Mouse (Mus musculus): ENCODE results near the gene Wnt3.
A peak's percentile ranks its signal among the peaks of the same experiment; 100 is the strongest.
"Not testable (repeated sequence)": the region's sequence is repeated elsewhere in the genome, so short reads cannot be mapped to it uniquely, and the experiment has no call there.

The Wnt3 gene

DNA sequence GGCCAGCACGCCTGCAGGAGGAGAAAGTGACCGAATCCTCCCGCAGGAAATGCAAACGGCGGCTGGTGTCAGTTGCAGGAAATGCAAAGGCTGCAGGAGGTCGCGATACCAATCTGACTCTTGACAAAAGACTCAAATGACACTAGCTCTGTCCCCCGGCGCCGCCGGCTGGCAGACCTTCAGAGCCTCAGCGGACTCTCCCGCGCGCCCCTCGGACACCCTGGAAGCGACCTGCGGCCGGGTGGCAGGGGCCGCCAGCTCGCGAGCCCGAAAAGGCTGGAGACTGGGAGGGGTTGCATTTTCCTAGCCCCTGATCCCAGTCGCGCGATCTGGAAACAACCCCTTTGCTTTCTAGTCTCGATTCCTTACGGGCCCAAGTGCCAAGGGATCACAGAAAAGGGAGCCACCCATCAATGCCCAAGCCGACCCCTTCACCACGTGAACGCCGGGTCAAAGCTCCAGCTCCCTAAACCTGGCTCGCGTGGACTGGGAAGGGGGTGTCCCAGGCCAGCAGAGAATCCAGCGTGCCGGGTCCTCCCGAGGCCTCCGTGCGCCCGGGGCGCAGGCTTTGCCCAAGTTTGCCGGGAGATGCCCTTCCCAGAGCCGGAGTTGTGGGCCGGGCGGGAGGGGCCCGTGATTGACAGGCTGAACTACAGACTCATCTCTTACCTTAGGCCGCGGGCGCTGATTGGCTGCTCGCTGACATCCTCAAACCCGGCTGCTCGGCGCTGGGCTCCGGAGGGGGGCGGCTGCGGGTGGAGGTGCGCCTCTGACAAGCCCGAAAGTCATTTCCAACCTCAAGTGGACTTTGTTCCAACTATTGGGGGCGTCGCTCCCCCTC lies at the start of gene Wnt3:
Gene Wnt3, plus strand, starts transcription at position 764 of the 841 bp plus-strand sequence.
- no peak for DNase-seq (ENCODE audit: low spot score)

DNA sequence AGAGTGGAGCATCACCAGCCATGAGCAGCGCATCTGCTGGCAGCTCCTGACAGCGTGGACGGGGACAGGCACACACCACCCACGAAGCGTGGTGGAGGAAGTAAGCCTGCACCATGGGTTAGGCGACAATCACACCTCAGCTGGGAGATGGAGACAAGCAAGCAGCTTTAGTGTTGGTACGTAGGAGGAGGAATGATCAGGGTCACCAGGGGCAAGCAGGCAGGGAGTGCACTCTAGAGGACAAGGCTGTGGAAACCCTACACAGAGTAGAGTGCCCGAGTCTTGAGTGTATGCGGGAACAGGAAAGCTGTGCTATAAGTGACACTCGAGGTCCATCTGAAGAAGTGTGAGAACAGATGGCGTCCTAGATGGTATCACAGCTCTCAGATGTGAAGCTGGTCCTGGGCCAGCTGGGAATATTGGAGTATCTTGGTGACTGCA lies 49.6 kb upstream of the Wnt3 start:
- no peak for DNase-seq (ENCODE audit: low spot score)

DNA sequence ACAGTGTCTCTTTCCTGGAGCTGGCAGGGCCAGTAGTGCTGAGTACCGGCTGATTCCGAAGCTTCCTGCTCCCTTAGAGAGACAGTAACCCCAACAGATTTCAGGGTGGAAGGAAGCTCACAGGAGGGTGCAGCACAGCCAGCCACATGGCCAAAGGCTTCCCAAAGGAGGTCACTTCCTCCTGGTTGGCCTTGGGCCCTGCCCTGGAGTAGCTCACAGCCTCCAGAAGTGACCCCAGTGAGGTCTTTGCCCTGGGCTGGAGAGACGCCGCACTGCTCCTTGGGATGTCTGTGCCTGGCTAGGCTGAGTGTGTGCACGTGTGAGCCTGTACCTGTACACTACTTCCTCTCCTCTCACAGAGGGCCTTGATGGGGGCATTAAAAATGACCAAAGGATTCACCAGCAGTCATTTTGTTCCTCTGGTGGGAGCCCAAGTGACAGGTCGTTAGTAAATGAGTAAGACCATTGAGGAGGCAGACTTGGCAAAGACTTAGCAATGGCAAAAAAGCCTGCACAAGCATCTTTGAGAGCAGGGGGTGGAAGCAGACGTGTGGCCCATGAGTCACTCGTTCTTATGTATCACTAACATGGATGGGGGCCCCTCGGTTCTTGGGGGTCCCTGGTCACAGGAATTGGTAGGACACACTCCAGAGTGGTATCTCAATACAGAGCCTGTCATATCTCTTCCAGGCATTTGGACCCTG lies 44.5 kb upstream of the Wnt3 start:
- DNase-seq (ENCODE audit: low spot score), result no peak

DNA sequence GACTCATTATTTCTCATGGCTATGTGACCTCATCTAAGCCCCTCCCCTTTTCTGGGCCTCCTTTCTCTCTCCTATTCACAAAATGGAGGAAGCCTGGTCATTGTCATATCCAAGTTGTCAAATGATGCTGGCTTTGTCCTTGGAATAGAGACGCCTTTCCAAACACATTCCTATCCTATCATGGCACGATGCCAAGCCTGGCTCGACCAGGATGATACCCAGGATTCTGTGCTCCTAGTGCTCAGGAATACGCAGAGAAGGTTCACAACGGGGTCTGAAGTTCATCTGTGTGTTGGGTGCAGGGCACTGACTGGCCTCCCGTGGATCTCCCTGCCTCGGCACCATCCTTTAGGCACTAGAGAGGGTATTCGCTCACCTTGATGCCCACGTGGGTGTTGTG lies 42.4 kb upstream of the Wnt3 start:
- DNase-seq (ENCODE audit: low spot score), result no peak

DNA sequence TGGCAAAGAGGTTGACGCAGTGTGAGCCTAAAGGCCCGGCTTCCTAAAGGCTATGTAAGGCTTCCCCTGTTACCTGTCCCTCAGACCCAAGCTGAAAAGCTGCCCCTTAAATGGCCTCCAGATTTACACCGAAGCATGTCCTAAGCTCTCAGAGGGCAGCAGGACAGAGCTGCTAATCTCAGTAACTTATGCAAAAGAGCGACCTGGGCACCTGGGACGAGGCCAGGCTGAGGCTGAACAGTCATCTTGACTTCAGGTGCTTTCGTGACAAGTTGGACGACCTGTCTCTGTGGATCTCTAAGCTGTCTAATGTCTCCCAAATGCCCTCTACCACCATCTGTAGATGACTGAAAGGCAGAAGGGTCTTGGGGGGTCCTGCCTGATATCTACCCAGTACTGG lies 41.6 kb upstream of the Wnt3 start:
- no peak for DNase-seq (ENCODE audit: low spot score)

DNA sequence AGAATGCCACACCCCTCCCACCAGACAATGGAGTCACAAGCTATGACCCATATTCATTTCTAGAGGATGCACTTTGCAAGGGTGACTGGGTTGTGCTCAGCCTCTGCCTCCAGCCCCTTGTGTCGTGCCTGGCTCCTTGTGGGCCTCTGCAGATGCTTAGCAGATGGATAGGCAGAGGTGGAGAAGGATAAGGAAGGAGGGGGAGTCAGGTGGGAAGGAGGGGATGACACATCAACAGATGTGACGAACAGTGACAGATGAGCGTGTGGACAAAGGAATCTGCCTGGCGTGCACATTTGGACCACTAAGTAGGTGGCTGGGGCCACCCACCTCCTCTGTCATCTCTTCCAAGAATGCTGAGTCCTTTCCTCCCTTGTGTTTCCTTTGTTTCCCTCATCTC lies 40.9 kb upstream of the Wnt3 start:
- DNase-seq (ENCODE audit: low spot score), result no peak

DNA sequence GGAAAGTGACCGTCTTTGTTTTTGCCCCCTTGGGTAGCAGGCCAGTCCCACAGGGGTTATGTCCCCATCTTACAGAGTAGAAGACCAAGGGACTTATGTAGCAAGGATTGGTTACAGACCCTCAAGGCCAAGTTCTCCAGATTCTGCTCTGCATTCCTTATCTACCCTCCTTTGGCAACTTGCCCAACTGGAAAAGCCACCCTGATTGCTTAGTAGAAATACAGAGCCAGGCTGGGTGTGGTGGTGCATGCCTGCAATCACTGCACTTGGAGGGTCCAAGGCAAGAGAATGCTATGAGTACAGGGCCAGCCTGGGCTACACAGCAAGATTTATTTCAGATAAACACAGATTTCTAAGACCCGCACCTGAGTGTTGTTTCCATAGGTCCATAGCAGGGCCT lies 40.0 kb upstream of the Wnt3 start:
- DNase-seq (ENCODE audit: low spot score), result no peak

DNA sequence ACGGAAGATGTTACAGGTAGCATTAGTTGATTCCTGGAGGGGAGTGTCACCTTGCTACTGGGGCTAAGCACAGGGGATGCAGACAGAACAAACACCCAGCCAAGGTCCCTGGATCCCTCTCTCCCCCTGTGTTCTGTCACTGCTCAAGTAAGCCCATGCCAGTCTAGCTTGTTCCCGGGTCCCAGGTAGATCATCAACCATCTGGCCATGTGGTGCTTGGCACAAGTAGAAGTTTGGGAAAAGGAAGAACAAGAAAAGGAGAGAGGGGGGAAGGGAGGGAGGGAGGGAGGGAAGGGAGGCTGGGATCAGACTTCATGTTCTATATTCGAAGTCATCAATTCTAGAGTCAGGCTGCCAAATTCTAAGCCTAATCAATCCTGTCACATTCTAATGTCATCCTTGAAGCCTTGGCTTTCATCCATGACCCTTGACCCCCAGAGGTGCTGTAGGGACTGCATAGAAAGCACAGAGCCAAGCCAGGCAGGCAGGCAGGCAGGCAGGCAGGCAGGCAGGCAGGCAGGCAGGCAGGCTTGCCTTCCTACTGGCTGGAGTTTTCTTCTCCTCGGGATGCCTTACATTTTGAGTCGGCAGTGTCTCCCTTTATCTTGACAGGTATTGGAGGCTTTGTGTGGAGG lies 39.4 kb upstream of the Wnt3 start:
- no peak for DNase-seq (ENCODE audit: low spot score)

DNA sequence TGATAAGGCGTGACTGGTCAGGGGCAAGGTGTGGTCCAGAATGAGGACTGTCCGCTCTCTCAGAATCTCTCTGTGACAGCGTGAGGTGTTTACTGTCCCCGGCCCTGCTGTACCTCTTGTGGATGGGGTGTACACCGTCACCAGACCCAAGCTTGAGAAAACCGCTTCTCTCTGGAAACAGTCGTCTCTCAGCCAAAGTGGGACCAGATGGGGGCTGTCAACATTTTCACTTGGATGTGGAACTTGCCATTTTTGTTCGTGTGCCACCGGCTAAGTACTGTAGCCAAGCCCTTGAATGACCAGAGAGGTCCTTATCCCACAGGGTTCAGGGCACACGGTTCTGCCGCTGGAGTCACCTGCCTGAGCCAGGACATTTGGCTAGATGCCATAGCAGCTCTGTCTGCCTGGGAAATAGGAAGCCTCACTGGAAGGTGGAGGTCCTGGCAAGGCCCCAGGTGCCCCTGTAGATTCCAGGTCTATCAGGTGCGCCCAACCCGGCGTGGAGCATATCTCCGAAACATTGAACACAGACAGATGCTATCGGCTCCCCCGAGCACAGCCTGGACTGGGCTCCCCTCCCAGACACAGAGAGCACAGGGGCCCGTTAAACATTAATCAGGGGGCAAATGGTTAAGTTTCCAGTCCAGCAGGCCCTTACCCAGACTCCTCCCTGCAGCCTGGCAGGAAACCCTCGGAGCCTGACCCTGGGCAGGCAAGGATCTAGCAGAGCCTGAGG lies 38.7 kb upstream of the Wnt3 start:
- DNase-seq (ENCODE audit: low spot score), result no peak

DNA sequence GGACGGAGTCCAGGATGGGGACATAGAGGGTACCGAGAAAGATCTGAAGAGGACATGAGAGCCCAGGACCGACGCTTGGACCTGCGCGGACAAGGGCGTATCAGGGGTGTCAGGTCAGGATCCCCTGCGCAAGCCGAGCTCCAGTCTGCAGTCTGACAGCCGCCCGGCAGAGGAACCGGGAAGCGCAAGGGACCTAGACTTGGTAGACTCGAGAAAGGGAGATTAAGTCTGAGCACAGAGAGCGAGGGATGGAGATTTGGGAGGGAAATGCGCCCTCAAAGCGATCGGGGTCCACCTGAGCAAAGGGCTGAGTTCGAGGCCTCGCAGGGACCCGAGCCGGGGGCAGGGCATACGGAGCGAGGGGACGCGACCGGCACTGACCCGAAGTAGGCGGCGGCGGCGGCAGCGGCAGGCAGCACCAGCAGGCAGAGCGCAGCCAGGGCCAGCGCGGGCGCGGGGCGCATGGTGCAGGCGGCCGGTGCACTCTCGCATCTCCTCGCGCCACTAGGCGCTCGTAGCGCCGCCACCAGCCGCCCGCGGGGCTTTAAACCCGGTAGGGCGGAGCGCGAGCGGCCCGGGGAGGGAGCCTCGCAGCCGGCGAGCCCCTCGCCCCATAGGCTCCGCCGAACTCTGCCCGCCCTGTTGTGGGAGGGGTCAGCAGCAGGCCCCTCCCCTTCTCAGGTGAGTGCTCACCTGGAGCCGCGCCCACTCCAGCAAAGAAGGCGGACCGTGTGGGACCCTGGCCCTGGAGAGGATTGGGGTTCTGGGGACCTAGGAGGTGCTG lies 24.5 kb upstream of the Wnt3 start, which contains the start of gene Wnt9b:
Gene Wnt9b, minus strand, starts transcription at position 516 of the 784 bp plus-strand sequence.
- peak; percentile 15 for DNase-seq (ENCODE audit: low spot score)

DNA sequence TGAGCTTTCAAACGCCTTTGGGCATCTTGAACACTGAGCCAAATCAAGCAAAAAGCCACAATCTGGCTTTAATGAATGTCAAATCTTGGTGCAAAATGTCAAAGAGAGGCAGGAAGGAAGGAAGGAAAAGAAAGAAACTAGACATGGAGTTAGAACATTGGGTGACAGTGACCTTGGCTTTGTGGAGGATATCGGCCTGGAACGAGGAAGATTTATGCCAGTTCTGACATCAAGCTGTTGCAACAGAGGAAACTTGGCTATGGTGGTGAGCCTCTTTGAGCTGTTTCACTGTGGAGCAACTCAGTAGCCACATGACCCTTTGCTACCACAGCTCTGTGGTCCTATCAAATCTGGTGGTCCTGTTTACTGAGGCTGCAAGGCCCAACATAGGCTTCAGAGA lies 23.3 kb upstream of the Wnt3 start:
- no peak for DNase-seq (ENCODE audit: low spot score)

DNA sequence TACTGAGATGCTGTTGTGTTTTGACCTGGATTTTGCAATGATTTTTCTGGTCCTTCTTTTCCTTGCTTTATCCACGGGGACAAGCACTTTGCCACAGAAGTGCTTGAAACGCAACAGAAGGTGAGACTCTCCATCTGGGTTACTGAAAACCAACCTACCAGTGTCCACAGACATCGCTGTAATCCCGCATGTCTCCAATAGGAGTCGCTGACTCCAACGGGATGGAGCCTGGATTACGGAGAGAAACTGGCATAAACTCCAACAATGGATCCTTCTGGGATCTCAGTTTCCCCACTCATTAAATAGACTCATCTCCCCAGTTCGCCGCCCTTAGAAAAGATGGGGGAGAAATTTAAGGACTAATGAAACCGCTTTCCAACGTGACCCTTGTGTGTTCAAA lies 15.9 kb upstream of the Wnt3 start:
- no peak for DNase-seq (ENCODE audit: low spot score)

DNA sequence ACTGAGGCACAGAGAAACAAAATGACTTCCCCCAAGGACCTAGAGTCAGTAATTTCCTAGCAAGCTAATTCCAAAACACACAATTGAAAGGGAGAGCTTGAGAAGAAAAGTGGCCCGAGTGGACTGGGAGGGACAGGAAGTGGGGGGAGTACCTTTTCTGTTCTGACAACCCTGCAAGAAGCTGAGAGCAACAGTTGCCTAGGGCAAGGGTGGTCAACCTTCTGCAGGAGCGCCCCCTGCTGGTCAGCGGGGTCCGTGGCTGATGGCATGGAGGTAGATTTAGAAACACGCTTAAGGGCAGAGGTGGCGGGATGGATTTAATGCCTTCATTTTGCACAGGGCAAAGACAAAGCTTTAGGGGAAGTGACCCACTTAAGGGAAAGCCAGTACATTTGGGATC lies 15.2 kb upstream of the Wnt3 start:
- DNase-seq (ENCODE audit: low spot score), result peak; percentile 67

DNA sequence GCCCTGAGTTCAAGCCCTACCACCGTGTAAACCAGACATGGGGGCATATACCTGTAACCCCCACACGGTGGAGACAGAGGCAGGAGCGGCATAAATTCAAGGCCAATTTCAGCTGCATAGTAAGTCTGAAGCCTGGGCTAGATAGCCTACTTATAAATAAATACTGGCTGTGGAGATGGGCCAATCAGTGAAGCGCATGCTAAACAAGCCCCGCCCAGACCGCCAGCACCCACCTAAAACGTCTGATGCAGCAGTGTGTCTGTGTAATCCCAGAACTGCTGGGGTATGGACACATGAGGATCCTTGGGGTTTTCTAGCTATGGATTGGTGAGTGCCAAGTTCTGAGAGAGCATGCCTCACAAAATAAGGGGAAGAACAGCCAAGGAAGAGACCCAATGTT lies 13.8 kb upstream of the Wnt3 start:
- DNase-seq (ENCODE audit: low spot score), result no peak

DNA sequence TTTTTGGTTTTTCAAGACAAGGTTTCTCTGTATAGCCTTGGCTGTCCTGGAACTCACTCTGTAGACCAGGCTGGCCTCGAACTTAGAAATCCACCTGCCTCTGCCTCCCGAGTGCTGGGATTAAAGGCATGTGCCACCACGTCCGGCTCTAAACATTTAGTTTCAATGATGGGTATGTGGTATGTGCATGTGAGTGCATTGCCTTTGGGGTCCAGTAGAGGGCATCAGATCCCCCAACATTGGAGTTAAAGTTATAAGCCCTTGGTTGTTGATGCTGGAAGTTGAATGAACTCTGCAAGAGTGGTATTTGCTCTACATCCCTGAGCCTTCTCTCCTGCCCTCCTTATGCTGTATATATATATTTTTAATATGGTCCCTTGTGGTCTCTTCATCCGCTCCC lies 13.1 kb upstream of the Wnt3 start:
- not testable (repeated sequence) for DNase-seq (ENCODE audit: low spot score)

DNA sequence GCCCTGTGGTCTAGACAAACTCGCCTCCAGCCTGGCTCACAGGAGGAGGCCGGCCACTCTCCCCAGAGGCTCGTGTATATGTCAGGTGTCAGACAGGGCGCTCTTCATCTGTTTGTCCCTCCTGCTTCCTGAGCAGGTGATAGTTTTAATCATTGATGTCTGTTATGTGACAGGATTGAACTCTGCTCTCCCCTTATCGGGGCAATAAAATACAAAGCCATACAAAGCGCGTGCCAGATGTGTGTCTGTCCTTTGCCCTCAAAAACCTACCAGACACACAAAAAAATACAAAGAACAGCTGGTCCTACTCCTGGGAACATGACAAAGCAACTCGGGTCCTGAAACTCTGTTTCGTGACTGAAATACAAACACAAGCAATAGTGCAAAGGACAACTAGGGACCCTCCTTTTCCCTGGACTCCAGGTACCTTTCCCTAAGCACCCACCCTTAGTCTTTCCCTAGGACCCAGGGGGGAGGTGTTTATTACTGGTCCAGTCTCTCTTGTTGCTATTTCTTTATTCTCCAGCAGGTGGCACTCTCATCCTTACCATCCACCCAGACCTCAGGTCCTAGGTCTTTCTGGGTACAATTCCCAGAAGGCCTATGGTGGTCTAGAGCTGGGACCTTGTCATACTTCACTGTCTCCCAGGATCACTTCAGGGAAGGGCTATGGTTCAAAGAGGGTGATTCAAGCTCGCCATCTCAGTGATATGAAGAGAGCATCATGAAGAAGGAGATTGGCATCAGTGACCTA lies 10.4 kb upstream of the Wnt3 start:
- peak; percentile 36 for DNase-seq (ENCODE audit: low spot score)

DNA sequence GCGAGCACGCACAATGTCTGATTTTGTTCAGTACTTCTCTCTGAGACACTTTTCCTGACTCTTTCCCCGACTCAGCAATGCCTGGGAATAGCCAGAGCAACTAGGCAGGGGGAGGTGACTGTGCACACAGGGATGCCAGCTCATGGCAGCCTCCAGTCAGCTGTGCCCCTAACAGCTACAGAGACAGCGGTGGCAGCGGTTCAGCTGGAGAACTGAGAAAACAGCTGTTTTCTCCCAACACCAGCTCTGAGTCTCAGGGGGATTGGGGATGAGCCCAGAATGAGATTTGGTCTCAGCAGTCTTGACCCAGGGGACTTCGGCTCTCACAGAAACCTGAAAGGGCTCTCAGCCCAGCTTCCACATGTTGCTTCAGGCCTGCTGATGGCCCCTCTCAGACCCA lies 9.3 kb upstream of the Wnt3 start:
- DNase-seq (ENCODE audit: low spot score), result no peak

DNA sequence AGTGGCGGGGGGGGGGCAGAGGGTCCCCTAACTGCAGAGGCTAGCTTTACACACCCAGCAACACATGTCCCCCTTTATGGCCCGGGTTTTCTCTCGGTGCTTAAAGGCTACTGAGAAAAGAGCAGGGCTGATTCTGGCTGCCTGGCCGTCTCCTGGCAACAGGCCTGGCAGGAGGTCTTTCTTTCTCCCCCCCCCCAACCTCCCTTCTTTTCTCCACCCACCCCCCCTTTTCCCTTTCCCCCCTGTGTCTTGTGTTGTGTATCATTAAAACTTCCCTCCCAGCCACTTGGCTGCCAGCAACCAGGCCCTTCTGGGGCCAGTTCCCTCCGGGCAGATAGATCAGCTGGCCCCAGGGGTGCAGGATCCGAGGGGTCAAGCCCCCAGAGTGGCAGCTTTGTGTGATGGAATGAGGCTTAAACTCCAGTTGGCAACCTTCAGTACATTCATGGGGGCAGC lies 8.4 kb upstream of the Wnt3 start:
- DNase-seq (ENCODE audit: low spot score), result no peak

DNA sequence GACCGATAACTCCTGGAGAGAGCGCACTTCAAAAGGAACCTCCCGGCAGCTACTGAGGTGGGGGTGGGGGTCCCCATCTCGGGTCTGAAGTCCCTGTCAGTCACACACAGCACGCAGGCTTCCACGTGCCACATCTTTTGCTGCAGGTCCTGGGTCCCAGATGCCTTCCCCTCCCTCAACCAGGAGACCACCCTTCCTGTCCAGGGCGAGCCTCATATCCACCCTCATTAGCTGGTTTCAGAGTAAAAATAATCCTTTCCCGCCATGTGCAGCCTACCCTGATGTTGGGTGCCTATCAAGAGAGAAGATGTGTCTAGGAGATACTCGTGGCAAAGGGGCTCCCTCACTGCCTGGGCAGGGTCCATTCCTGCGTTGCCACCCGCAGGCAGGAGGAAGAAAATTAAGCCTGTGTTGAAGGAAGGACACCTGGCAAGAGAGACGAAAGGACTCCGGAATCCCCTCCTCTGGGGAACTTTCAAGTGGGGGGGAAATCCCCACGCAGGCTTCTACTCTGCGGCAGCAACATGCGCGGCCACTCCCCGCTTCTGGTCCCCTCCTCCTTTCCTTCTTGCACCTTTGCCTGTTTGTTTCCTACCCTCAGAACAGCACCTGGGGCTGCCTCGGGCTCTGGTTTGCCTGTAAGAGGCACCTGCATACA lies 2.7 kb upstream of the Wnt3 start:
- DNase-seq (ENCODE audit: low spot score), result no peak
